Mouse (Mus musculus): ENCODE data around the gene Tgm2. TPM values are rescaled to one million over a fixed set of nuclear protein-coding genes. Genes with fewer than 3 reads are reported as not detected.
A peak's percentile ranks its signal among the peaks of the same experiment; 100 is the strongest.

The Tgm2 gene
- polyA plus RNA-seq, 1 experiment from 2014 or later: 109 TPM

DNA sequence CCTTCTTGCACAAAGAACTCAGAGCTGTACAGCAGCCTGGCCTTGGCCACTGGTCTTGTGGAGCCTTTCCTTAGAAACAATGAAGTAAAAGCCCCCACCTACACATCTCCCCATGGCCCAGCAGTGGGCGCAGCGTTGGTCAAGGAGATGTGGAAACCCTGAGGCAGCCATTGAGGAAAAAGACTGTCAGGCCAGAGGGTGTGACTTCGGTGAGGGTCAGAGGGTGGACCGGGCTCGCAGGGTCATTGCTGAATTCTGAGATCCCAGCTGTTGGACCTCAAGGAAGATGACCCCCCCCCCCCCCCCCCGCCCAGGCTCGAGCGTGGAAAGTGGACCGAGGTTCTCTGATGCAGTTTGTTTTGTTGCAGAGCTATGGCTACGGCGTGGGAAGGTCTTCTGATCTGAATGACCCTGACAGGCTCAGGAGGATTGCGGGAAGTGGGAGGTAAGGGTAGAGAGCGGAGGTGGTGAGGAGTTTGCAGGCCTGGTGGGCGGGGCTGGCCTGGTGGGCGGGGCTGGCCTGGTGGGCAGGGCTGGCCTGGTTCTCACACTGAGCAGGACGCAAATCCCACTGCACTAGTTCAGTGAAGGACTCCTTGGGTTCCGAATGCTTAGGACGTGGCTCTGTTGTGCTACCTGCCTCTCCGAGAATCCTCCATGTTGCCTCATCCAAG lies 32.6 kb upstream of the Tgm2 start:
- no peaks in the 10 kb centered on the region for H3K4me1 ChIP-seq (replicated peaks; ENCODE audit: control insufficient read depth, insufficient read depth)
- DNase-seq (ENCODE audit: low spot score): peak; percentile 91
- peak overlapping the region; percentile 26 for H3K4me3 ChIP-seq (ENCODE audit: low read depth, low read length)
- H3K36me3 ChIP-seq (ENCODE audit: control insufficient read depth, insufficient read depth, low read length): no peaks in the 10 kb centered on the region
- peak overlapping the region; percentile 47 for H3K4me2 ChIP-seq (replicated peaks; ENCODE audit: low read depth)
- H3K27me3 ChIP-seq (ENCODE audit: control insufficient read depth, insufficient read depth, low read length): no peaks in the 10 kb centered on the region
- peak overlapping the region; percentile 61 for H3K27ac ChIP-seq (replicated peaks)
- TF ChIP-seq CTCF (IDR thresholded peaks at IDR 0.05; ENCODE audit: low read depth) (peak; percentile 37; the same call in 1 of the 2 replicates), EP300 (optimal IDR thresholded peaks at IDR 0.05) (no peak)
- WGBS: 9% methylated on average over 16 of the region's 19 CpGs
- no peaks in the 10 kb centered on the region for H3K9me3 ChIP-seq (ENCODE audit: control insufficient read depth, low read length)
- peak; percentile 79 for ATAC-seq (ENCODE audit: low FRiP score, low TSS enrichment)
- H3K9ac ChIP-seq (ENCODE audit: low read length): no peak overlapping the region

DNA sequence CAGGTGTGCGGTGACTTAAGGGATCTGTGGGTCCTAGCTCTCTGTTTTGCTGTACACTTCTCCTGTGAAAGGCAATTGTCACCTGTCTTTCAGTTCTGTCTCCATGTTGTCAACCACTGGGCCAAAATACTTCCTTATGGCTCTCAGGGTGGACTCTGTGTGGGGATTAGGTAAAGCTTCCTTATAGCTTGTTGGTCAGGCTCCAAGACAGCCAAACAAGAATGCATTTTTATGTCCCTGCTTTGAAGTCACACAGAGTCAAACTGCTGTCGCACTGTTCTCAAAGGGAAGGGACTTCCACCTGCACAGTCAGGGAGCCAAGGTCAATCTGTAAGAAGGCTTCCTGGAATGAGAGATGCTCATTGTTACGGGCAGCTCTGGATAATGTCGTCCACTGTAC lies 31.9 kb upstream of the Tgm2 start:
- WGBS: 76% methylated on average over 4 of the region's 4 CpGs
- Histone ChIP-seq H3K4me3 (ENCODE audit: low read depth, low read length) (no peak overlapping the region), H3K4me1 (replicated peaks; ENCODE audit: control insufficient read depth, insufficient read depth) (no peaks in the 10 kb centered on the region), H3K27me3 (ENCODE audit: control insufficient read depth, insufficient read depth, low read length) (no peaks in the 10 kb centered on the region), H3K36me3 (ENCODE audit: control insufficient read depth, insufficient read depth, low read length) (no peaks in the 10 kb centered on the region), H3K4me2 (replicated peaks; ENCODE audit: low read depth) (no peak overlapping the region), H3K27ac (replicated peaks) (no peak overlapping the region), H3K9me3 (ENCODE audit: control insufficient read depth, low read length) (no peaks in the 10 kb centered on the region), H3K9ac (ENCODE audit: low read length) (no peak overlapping the region)
- ATAC-seq (ENCODE audit: low FRiP score, low TSS enrichment) (no peak), DNase-seq (ENCODE audit: low spot score) (no peak)
- no peak for TF ChIP-seq EP300 (optimal IDR thresholded peaks at IDR 0.05)
- no peak for TF ChIP-seq CTCF (IDR thresholded peaks at IDR 0.05; ENCODE audit: low read depth)

DNA sequence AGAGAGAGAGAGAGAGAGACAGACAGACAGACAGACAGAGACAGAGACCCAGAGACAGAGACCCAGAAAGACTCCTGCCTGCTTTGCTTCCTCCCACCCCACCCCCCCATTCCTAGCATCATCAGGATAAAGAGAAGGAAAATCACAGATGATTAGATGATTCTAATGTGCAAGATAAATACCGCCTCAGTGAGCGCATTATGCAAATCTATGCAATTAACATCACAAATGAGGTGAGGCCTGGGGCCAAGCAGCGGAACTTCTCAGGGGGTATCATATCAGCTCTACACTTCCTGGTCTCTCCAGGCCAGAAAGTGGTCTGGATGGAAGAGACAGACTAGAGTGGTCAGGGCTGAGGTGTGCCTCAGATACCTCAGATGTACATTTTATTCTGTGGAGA lies 31.3 kb upstream of the Tgm2 start:
- TF ChIP-seq EP300 (optimal IDR thresholded peaks at IDR 0.05) (no peak), CTCF (IDR thresholded peaks at IDR 0.05; ENCODE audit: low read depth) (no peak)
- no peaks in the 10 kb centered on the region for H3K27me3 ChIP-seq (ENCODE audit: control insufficient read depth, insufficient read depth, low read length)
- no peaks in the 10 kb centered on the region for H3K4me1 ChIP-seq (replicated peaks; ENCODE audit: control insufficient read depth, insufficient read depth)
- H3K27ac ChIP-seq (replicated peaks): no peak overlapping the region
- ATAC-seq (ENCODE audit: low FRiP score, low TSS enrichment) (no peak), DNase-seq (ENCODE audit: low spot score) (no peak)
- H3K9me3 ChIP-seq (ENCODE audit: control insufficient read depth, low read length): no peaks in the 10 kb centered on the region
- H3K4me2 ChIP-seq (replicated peaks; ENCODE audit: low read depth): no peak overlapping the region
- H3K9ac ChIP-seq (ENCODE audit: low read length): no peak overlapping the region
- no peak overlapping the region for H3K4me3 ChIP-seq (ENCODE audit: low read depth, low read length)
- no peaks in the 10 kb centered on the region for H3K36me3 ChIP-seq (ENCODE audit: control insufficient read depth, insufficient read depth, low read length)
- WGBS: 88% methylated on average over 3 of the region's 3 CpGs

DNA sequence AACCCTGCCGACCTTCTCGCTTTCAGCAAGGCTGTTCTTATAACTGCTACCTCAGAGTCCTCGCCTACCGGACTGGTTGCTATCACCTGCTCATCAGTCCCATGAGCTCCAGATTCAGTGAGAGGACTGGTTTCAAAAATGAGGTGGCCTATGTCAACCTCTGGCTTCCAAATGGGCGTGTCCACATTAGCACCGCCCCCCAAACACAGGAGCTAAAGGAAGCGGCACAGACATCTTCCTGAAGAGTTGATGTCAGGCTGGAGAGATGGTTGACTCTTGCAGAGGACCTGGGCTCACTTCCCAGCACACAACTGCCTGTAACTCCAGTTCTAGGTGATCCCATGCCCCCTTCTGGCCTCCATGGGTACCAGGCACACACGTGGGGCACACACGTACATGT lies 30.5 kb upstream of the Tgm2 start:
- Histone ChIP-seq H3K27ac (replicated peaks) (no peak overlapping the region), H3K4me2 (replicated peaks; ENCODE audit: low read depth) (no peak overlapping the region), H3K36me3 (ENCODE audit: control insufficient read depth, insufficient read depth, low read length) (no peaks in the 10 kb centered on the region), H3K27me3 (ENCODE audit: control insufficient read depth, insufficient read depth, low read length) (no peaks in the 10 kb centered on the region), H3K4me1 (replicated peaks; ENCODE audit: control insufficient read depth, insufficient read depth) (no peaks in the 10 kb centered on the region), H3K4me3 (ENCODE audit: low read depth, low read length) (no peak overlapping the region), H3K9me3 (ENCODE audit: control insufficient read depth, low read length) (no peaks in the 10 kb centered on the region), H3K9ac (ENCODE audit: low read length) (no peak overlapping the region)
- DNase-seq (ENCODE audit: low spot score) (no peak), ATAC-seq (ENCODE audit: low FRiP score, low TSS enrichment) (no peak)
- TF ChIP-seq CTCF (IDR thresholded peaks at IDR 0.05; ENCODE audit: low read depth) (0 out of 2 replicates have a peak, but pooled peaks have one; percentile 10), EP300 (optimal IDR thresholded peaks at IDR 0.05) (no peak)
- 93% methylated on average over 9 of the region's 9 CpGs for WGBS

DNA sequence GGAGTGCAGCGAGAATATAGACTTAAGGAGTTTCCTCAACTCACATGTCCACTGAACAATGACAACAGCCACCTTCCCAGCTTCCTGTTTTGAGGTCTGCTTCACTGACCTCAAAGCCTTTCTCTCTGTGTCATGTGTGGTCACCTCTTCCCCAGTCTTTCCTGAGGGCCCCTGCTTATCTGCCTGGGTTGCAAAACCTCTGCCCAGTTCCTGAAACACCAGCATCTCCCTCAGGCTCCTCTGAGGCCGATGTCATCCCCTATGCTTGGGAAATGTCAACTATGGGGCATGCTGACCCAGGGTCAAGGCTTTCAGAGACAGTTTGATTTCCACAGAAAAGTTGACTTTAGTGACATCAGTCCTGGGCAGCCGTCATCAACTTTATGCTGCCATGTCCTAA lies 29.2 kb upstream of the Tgm2 start:
- DNase-seq (ENCODE audit: low spot score) (peak; percentile 42), ATAC-seq (ENCODE audit: low FRiP score, low TSS enrichment) (peak; percentile 73)
- no peaks in the 10 kb centered on the region for H3K27me3 ChIP-seq (ENCODE audit: control insufficient read depth, insufficient read depth, low read length)
- H3K4me1 ChIP-seq (replicated peaks; ENCODE audit: control insufficient read depth, insufficient read depth): no peaks in the 10 kb centered on the region
- H3K9ac ChIP-seq (ENCODE audit: low read length): no peak overlapping the region
- H3K9me3 ChIP-seq (ENCODE audit: control insufficient read depth, low read length): no peaks in the 10 kb centered on the region
- TF ChIP-seq EP300 (optimal IDR thresholded peaks at IDR 0.05): no peak
- no peak for TF ChIP-seq CTCF (IDR thresholded peaks at IDR 0.05; ENCODE audit: low read depth)
- no peak overlapping the region for H3K27ac ChIP-seq (replicated peaks)
- H3K4me2 ChIP-seq (replicated peaks; ENCODE audit: low read depth): no peak overlapping the region
- H3K4me3 ChIP-seq (ENCODE audit: low read depth, low read length): no peak overlapping the region
- H3K36me3 ChIP-seq (ENCODE audit: control insufficient read depth, insufficient read depth, low read length): no peaks in the 10 kb centered on the region
- WGBS: 49% methylated on average over 3 of the region's 3 CpGs

DNA sequence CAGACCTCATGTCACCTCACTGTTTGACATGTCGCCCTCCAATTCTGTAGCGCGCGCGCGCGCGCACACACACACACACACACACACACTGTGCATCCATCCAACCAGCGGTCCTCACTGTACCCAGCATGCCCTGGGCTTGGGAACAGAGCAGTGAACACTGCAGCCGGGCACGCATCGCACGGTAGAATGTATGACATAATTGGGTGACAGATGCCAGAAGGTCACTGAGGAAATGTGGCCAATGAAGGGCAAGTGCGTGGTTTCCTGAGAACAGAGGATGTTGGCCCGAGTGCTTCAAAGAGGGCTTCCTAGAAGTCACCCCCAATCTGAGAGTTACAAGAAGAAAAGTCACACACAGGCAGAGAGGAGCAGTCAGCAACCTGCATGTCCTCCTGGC lies 28.7 kb upstream of the Tgm2 start:
- ATAC-seq (ENCODE audit: low FRiP score, low TSS enrichment): no peak
- Histone ChIP-seq H3K9me3 (ENCODE audit: control insufficient read depth, low read length) (no peaks in the 10 kb centered on the region), H3K27ac (replicated peaks) (no peak overlapping the region), H3K27me3 (ENCODE audit: control insufficient read depth, insufficient read depth, low read length) (no peaks in the 10 kb centered on the region), H3K4me2 (replicated peaks; ENCODE audit: low read depth) (no peak overlapping the region), H3K36me3 (ENCODE audit: control insufficient read depth, insufficient read depth, low read length) (no peaks in the 10 kb centered on the region), H3K4me3 (ENCODE audit: low read depth, low read length) (no peak overlapping the region), H3K4me1 (replicated peaks; ENCODE audit: control insufficient read depth, insufficient read depth) (no peaks in the 10 kb centered on the region), H3K9ac (ENCODE audit: low read length) (no peak overlapping the region)
- WGBS: 83% methylated on average over 15 of the region's 15 CpGs
- TF ChIP-seq EP300 (optimal IDR thresholded peaks at IDR 0.05) (no peak), CTCF (IDR thresholded peaks at IDR 0.05; ENCODE audit: low read depth) (no peak)
- DNase-seq (ENCODE audit: low spot score): no peak
